Mouse (Mus musculus) liver, postnatal 0 days (tissue): ENCODE results near the gene Zfp12. TPM values are rescaled to one million over a fixed set of nuclear protein-coding genes. Genes with fewer than 3 reads are reported as not detected.
"Not testable (repeated sequence)": the region's sequence is repeated elsewhere in the genome, so short reads cannot be mapped to it uniquely, and the experiment has no call there.

Experiments
- ATAC-seq: fragments of 200-750 bp; cut with Nextera tagmentation; 2 replicates; pipeline ENCODE4 v1.8.0; 2017; ENCODE audit warnings: mild to moderate bottlenecking, moderate library complexity
- DNase-seq: peaks from one replicate; pipeline ENCODE4 v3.0.0-alpha.2; 2016
- H3K27ac ChIP-seq: fragments of 300-500 bp; sonication (generic); 2 replicates; pipeline ENCODE4 v1.5.1; 2014; ENCODE audit warnings: antibody characterized with exemption, moderate library complexity, mild to moderate bottlenecking, low read depth
- H3K27me3 ChIP-seq: fragments of 300-500 bp; sonication (generic); 2 replicates; pipeline ENCODE4 v1.6.1; 2014; ENCODE audit warnings: low read length, control low read depth, mixed read lengths; ENCODE audit not compliant: insufficient read depth
- H3K36me3 ChIP-seq: fragments of 300-500 bp; sonication (generic); replicated peaks from 2 replicates; pipeline ENCODE4 v1.6.1; 2014; ENCODE audit warnings: mild to moderate bottlenecking, control low read depth, low read length, moderate library complexity, mixed read lengths; ENCODE audit not compliant: insufficient read depth
- H3K4me1 ChIP-seq: fragments of 300-500 bp; sonication (generic); 2 replicates; pipeline ENCODE4 v1.6.1; 2014; ENCODE audit warnings: antibody characterized with exemption, mild to moderate bottlenecking, control low read depth; ENCODE audit not compliant: insufficient read depth
- H3K4me2 ChIP-seq: fragments of 300-500 bp; sonication (generic); 2 replicates; pipeline ENCODE4 v1.6.1; 2014; ENCODE audit warnings: low read depth, mild to moderate bottlenecking, low read length, moderate library complexity, mixed read lengths
- H3K4me3 ChIP-seq: fragments of 300-500 bp; sonication (generic); 2 replicates; pipeline ENCODE4 v1.5.1; 2014; ENCODE audit warnings: low read depth, low read length
- H3K9ac ChIP-seq: fragments of 300-500 bp; sonication (generic); replicated peaks from 2 replicates; pipeline ENCODE4 v1.6.1; 2014; ENCODE audit warnings: mild to moderate bottlenecking, moderate library complexity
- H3K9me3 ChIP-seq: fragments of 300-500 bp; sonication (generic); 2 replicates; pipeline ENCODE4 v1.6.1; 2016; ENCODE audit warnings: mild to moderate bottlenecking, control low read depth, low read length, mixed read lengths
- CTCF ChIP-seq: sonication (generic); IDR thresholded peaks from 2 replicates; pipeline ENCODE4 v1.5.1; 2016; ENCODE audit warnings: antibody characterized with exemption, low read depth
- EP300 ChIP-seq: IDR thresholded peaks from 2 replicates; pipeline ENCODE4 v1.6.1; 2016; ENCODE audit warnings: antibody characterized with exemption, low read depth, mild to moderate bottlenecking
- WGBS: fragments of 180-500 bp; shearing (Covaris S2); extraction: QIAGEN DNeasy Blood & Tissue Kit; methylation state at CpG from one replicate; pipeline ENCODE4 v1.1.7; 2014; ENCODE audit not compliant: insufficient replicate concordance; 5-methylcytosine and 5-hydroxymethylcytosine counted together
- polyA plus RNA-seq: library from polyadenylated mRNA; unstranded; fragments of >200 nt; fragmentation: Nextera tagmentation; extraction: Ambion mirVana; gene quantifications from 2 replicates; pipeline ENCODE4 v1.2.1, GENCODE M21; 2015

Gene Zfp12
- polyA plus RNA-seq, result 1.4 and 1.5 TPM in 2 replicates

DNA sequence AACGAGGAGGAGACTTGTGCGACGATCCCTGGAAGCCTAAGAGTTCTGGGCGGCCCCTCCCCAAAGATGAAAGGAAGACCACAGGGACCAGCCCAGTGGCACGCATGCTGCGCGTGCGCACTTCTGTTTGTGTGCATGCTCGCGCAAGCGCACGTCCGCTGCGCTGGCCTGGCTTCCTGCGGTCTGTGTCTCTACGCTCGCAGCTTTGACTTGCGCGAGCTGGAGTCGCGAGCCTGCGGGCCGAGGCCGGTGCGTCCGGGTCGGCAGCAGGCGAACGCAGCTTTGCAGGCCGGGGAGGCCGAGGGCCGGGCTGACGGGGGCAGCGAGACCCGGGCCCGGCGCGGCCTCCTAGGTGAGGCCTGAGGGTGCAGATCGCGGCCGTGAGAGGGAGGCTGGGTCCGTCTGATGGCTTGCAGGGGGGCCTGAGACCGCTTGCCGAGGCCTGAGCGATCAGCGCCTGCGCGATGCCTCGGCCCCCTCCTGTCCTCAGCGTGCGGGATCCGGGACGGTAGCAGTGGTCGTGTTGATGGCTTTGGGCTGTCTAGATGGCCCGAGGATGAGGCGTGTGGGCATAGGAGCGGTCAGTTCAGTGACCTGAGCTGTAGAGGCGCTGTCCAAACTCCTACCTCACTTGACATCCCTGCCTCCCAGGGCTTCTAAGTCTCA, at the start of gene Zfp12:
Gene Zfp12 (plus strand): TSS at position 136 of the 666 bp plus-strand sequence.
- Histone ChIP-seq H3K9ac (peak within 1 kb of the TSS; percentile 80), H3K27ac (peak within 1 kb of the TSS; percentile 90), H3K9me3 (no peaks in the 10 kb centered on the region), H3K4me3 (peak within 1 kb of the TSS; percentile 87), H3K27me3 (no peaks in the 10 kb centered on the region), H3K4me2 (peak within 1 kb of the TSS; percentile 93), H3K36me3 (0 out of 2 replicates have a peak, but pooled peaks cover 3% of the 10 kb centered on the region), H3K4me1 (0 out of 2 replicates have a peak, but pooled peaks cover 7% of the 10 kb centered on the region)
- ATAC-seq (peak; percentile 96), DNase-seq (peak; percentile 87)
- peak; percentile 41 for TF ChIP-seq CTCF
- no peak for TF ChIP-seq EP300
- WGBS, result 1% methylated on average over 55 of the region's 58 CpGs

DNA sequence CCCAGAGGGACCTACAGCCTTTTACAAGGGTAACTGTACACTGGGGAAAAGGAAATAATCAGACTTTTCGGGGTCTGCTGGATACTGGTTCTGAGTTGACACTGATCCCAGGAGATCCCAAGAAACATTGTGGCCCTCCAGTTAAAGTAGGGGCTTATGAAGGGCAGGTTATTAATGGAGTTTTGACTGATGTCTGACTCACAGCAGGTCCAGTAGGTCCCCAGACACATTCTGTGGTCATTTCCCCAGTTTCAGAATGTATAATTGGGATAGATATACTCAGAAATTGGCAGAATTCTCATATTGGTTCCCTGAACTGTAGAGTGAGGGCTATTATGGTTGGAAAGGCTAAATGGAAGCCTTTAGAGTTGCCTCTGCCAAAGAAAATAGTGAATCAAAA, 46.9 kb upstream of the Zfp12 start:
- H3K27ac ChIP-seq, ATAC-seq, H3K4me3 ChIP-seq, H3K36me3 ChIP-seq, DNase-seq, H3K9me3 ChIP-seq, H3K4me1 ChIP-seq, H3K9ac ChIP-seq, H3K27me3 ChIP-seq, H3K4me2 ChIP-seq: not testable (repeated sequence)
- no CpG with 5 or more reads among the region's 1 CpGs for WGBS

DNA sequence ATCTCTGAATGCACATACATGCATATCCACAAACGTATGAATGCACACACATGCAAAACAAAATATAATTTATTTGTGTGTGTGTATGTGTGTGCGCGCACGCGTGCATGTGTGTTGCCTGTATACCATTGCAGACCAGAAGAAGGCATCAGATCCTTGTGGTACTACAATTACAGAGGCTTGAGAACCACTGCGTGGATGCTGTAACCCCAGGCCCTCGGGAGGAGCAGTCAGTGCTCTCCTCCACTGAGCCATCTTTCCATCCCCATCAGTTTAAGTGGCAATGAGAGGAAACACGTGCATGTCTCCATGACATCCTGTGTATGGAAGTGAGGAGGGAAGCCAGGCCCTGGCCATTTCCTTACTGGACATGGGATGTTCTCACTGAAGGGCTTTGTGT, 42.2 kb upstream of the Zfp12 start:
- no peak overlapping the region for H3K27ac ChIP-seq
- no peaks in the 10 kb centered on the region for H3K36me3 ChIP-seq
- TF ChIP-seq CTCF (no peak), EP300 (no peak)
- no peak overlapping the region for H3K4me2 ChIP-seq
- H3K4me1 ChIP-seq, result no peaks in the 10 kb centered on the region
- H3K4me3 ChIP-seq, result no peak overlapping the region
- DNase-seq (no peak), ATAC-seq (no peak)
- WGBS, result 80% methylated on average over 8 of the region's 8 CpGs
- no peaks in the 10 kb centered on the region for H3K9me3 ChIP-seq
- H3K27me3 ChIP-seq, result no peaks in the 10 kb centered on the region
- no peak overlapping the region for H3K9ac ChIP-seq

DNA sequence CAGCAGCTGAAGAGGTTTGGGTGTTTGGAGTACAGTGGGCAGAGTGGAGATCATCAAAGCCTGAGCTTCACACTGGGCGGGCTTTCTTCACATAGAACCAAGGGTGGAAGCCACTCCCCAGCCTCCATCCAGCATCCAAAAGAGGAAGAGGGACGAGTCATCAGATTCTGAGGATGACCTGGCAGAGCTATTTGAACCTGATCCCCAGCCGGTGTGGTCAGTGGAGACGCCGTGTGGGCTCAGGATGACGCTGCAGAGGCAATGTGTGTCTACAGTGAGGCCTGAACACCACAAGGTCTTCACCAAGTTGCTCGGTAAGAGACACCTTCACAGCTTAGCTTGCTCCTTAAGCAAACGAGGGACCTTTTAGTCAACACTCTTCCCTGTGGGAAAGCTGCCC, 40.2 kb upstream of the Zfp12 start:
- WGBS, result 60% methylated on average over 8 of the region's 8 CpGs
- H3K27me3 ChIP-seq, H3K4me1 ChIP-seq, H3K4me3 ChIP-seq, H3K36me3 ChIP-seq, H3K4me2 ChIP-seq, H3K9ac ChIP-seq, H3K9me3 ChIP-seq, H3K27ac ChIP-seq, ATAC-seq, DNase-seq: not testable (repeated sequence)

DNA sequence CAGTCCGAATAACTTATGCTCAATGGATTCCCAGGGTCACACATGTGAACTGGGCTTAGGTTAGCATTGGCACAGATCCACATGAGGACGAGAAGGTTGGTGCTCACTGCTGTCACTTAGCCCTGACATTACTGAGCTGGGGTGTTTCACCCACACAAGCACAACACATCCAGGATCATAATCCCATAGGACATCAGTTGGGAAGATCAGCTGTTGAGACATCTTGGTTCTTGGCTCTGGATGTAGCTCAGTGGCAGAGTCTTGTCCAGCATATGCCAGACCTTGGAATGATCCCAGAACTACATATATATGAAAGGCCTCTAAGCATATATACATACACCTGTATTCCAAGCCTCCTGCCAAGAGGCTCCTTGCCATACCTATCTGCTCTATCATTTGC, 39.8 kb upstream of the Zfp12 start:
- Histone ChIP-seq H3K4me1 (no peaks in the 10 kb centered on the region), H3K27ac (no peak overlapping the region), H3K9ac (no peak overlapping the region), H3K36me3 (no peaks in the 10 kb centered on the region), H3K27me3 (no peaks in the 10 kb centered on the region), H3K9me3 (no peaks in the 10 kb centered on the region), H3K4me2 (no peak overlapping the region), H3K4me3 (no peak overlapping the region)
- no peak for TF ChIP-seq EP300
- no peak for TF ChIP-seq CTCF
- DNase-seq, result no peak
- no peak for ATAC-seq
- WGBS, result 52% methylated on average over 2 of the region's 2 CpGs

DNA sequence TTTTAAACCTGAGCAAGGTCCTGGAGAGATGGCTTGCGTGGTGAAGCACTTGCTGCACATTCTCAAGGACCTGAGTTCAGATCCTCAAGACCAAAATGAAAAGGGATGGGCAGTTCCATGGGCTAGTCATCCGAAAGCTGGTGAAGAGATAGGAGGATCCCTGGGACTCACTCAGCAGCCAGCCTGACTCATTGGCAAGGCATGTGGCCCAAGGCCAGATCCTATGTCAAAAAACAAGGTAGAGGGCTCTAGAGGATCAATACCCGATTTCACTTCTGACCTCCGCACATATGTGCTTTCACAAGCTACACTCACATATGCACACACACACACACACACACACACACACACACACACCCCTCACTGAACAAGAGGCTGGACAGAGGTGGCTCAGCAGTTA, 38.5 kb upstream of the Zfp12 start:
- H3K27ac ChIP-seq, result no peak overlapping the region
- H3K4me1 ChIP-seq, result no peaks in the 10 kb centered on the region
- 62% methylated on average over 4 of the region's 4 CpGs for WGBS
- ATAC-seq (no peak), DNase-seq (no peak)
- TF ChIP-seq EP300 (no peak), CTCF (no peak)
- no peaks in the 10 kb centered on the region for H3K27me3 ChIP-seq
- no peak overlapping the region for H3K4me2 ChIP-seq
- H3K4me3 ChIP-seq, result no peak overlapping the region
- H3K9ac ChIP-seq, result no peak overlapping the region
- no peaks in the 10 kb centered on the region for H3K36me3 ChIP-seq
- H3K9me3 ChIP-seq, result no peaks in the 10 kb centered on the region

DNA sequence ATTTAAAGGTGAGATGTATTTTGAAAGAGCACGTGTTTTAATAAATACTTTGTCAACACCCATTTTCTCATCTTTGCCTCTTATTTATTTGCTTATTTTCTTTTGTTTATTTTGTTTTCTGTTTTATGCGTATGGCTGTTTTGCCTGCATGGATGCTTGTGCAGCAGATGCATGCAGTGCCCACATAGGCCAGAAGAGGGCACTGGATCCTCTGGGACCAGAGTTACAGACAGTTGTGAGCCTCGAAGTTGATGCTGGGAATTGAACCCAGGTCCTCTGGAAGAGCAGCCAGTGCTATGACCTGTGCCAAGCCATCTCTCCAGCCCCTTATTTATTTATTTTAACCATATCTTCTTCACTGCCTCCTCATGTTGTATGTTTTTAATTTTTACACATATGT, 29.9 kb upstream of the Zfp12 start:
- peaks cover 5% of the 10 kb centered on the region; the same call in 1 of the 2 replicates for H3K9me3 ChIP-seq
- no peak overlapping the region for H3K27ac ChIP-seq
- no peaks in the 10 kb centered on the region for H3K36me3 ChIP-seq
- H3K4me3 ChIP-seq, result no peak overlapping the region
- no peaks in the 10 kb centered on the region for H3K4me1 ChIP-seq
- no peak for DNase-seq
- 72% methylated on average over 3 of the region's 3 CpGs for WGBS
- H3K4me2 ChIP-seq, result no peak overlapping the region
- peak; percentile 46 for TF ChIP-seq CTCF
- TF ChIP-seq EP300, result no peak
- no peak for ATAC-seq
- no peak overlapping the region for H3K9ac ChIP-seq
- H3K27me3 ChIP-seq, result no peaks in the 10 kb centered on the region
